Mouse (Mus musculus) right cerebral cortex, postnatal 10 days (tissue): ENCODE data around the gene Retreg3.

Experiments used
- DNase-seq, 2 experiments: peaks; one replicate each; pipeline ENCODE4 v3.0.0; 2021; ENCODE audit warnings: low spot score in 2 of 2

Retreg3 gene

GRCm38 (mm10) chr11:101080421-101080820 lies 39.3 kb downstream of the Retreg3 start:
- no peak for DNase-seq

- no peak for DNase-seq
These were observed 39.9 kb downstream of the Retreg3 start for GRCm38 (mm10) chr11:101079746-101080145.

GRCm38 (mm10) chr11:101078121-101078520 lies 41.6 kb downstream of the Retreg3 start, which contains the start of gene Hsd17b1:
Gene Hsd17b1 (plus strand): TSS chr11:101078411.
- DNase-seq = no peak

DNA sequence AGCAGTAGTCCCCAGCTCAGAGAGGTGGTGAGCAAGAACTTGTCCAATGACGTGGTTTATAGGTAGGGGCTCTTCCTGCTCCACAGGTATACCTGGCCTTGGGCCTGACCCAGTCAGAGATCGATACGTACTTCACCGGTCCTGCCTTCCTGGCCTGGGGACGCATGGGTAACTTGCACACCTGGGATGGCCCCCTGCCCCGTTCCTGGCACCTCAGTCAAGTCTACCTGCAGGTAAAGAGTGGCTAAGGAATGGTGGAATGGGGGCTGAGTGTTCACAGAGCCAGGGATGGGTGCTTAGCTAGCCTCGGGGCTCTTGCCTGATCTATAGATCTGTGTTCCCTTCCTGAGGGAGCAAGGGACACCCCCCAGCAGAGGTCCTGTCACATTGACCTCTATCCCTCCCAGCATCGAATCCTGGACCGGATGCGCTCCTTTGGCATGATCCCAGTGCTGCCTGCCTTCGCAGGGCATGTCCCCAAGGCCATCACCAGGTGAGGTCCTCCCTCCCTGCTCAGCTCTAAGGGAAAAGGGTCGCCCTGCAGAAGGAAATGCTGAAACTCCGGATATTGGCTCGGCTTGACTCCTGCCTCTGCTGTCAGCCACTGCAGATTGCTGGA lies 47.8 kb downstream of the Retreg3 start:
- no peak for DNase-seq

DNA sequence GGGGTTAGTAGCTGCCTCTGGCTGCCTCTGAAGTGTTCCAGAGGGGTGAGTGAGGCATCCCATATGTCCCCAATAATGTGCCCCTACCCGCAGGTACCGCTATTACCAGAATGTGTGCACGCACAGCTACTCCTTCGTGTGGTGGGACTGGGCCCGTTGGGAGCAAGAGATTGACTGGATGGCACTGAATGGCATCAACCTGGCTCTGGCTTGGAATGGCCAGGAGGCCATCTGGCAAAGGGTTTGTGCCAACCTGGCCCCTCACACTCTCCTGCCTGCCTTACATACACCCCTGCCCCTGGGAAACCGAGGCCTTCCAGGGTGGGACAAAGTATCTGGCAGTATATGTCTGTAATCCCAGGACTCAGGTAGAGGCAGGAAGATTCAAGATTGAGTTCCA lies 48.7 kb downstream of the Retreg3 start:
- DNase-seq = no peak

DNA sequence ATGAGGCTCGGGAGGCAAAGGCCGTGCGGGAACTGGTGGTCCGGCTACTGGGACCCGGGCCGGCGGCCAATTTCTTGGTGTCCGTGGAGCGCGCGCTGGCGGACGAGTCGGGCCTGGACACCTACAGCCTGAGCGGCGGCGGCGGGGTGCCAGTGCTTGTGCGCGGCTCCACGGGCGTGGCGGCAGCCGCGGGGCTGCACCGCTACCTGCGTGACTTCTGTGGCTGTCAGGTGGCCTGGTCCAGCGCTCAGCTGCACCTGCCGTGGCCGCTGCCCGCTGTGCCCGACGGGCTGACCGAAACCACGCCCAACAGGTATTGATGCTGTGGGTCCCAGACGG lies 49.5 kb downstream of the Retreg3 start:
- no peak for DNase-seq

GRCm38 (mm10) chr11:101069391-101070188 lies 50.1 kb downstream of the Retreg3 start, which contains the start of gene Naglu:
Gene Naglu (plus strand): TSS chr11:101070012.
- peak; percentile 98 for DNase-seq

GRCm38 (mm10) chr11:101066549-101067412 lies 52.9 kb downstream of the Retreg3 start:
- DNase-seq = peak; percentile 81 to 84

GRCm38 (mm10) chr11:101065002-101065401 lies 54.7 kb downstream of the Retreg3 start:
- no peak for DNase-seq

DNA sequence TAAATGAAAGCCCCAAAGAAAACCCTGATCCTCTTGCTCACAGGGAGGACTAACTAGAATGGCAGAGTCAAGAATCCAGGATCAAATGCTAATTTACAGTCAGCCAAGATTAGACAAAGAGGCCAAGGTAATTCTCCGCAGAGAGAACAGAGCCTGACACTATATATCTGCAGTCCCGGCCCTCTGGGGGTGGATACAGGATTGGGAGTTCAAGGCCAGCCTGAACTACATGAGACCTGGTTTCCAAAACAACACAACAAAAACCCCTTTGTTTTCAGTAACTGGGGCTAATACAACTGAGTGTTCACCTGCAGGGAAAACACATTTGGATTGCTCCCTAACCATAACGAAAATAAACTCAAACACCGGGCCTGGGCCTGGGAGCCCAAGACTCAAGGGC lies 55.2 kb downstream of the Retreg3 start:
- DNase-seq = no peak

DNA sequence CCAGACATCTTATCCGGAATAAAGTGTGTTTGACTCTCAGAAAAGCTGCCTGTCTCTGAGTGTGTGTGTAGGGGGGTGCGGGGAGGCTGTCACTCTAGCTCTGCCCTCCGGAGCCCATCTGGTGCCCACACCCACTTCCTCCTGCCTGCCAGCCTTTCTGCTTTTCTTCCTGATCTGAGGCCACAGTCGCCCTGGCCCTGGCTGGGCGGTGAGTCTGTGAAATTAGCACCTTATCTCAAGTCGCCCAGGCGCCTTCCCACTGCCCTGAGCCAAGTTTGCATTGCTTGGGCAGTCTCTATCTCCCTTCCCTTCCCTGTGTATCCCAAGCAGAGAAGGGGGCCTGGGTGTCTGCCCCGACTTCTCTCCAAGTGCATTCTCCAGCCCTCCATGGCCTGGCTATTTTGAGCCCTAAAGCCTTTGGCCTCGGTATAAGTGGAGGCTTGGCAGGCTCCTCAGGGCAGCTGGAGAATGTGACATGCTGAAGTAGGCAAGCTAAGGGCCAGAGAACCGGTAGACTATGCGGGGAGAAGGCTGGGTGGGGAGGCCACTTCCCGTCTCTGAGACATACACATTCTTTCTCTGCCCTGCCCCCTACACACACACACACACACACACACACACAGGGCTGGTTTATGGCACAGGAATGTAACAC lies 55.9 kb downstream of the Retreg3 start:
- DNase-seq = peak; percentile 72 to 77

DNA sequence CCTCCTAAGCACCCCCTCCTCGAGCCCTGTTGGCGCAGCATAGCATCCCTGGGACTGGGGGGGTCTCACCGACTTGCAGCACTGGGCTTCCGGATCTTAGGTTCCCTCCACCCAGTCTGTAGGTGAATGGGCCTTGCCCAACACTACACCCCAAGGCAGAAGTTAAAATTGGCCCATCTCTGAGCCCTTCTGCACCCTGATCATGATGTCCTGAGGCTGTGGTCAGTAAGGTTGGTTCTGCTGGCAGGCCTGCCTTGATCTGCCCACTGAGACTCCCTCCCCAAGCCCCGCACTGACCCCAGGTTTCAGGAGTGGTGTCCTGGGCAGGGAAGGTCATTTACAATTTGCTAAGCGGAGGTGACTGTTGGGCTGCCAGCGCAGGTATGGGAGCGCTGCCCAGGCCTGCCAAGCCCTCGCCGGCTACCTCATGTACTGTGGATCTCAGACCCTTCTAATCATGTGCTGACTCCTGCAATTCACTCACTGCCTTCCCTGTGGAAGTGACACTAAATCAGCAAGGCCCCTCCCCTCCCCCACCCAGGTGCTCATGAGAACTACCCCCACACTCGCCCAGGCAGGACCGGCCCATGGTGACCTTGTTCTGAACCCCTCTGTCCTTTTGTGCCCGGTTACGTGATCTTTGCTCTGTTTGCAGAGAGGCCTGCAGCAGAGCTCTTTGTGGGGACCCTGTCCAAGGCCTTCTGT lies 56.6 kb downstream of the Retreg3 start:
- DNase-seq = no peak

- DNase-seq = no peak
These were observed 57.4 kb downstream of the Retreg3 start for GRCm38 (mm10) chr11:101062165-101062884.

DNA sequence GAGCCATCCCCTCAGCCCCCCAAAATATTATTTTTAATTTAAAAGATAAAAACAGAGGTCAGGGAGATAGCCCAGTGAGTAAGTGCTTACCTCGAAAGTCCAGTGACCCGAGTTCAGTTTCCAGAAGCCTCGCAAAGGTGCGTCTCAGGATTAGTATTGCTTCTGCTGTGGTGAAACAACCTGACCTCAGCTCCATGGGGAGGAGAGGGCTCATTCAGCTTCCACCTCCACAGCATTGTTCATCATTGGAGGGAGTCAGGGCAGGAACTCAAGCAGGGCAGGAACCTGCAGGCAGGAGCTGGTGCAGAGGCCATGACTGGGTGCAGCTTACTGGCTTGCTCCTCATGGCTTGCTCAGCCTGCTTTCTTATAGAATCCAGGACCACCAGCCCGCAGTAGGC lies 58.6 kb downstream of the Retreg3 start:
- no peak for DNase-seq

DNA sequence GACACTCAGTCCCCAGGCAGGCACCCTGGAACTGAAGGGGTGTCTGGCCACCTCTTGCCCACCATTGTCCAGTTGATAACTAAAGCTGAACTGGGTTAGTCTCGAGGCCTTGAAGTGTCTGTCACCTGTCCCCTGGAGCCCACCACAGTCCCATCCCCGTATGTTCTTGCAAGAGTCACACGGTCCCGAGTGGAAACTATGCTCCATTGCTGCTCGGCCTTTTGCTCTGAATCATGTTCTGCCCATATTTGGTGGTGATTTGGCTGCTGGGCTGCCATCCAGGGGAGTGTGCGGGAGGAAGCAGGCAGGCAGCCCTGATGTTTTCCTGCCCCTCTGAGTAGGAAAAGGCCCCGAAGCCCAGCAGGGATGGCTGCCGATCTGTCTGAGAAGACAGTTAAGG lies 59.6 kb downstream of the Retreg3 start:
- no peak for DNase-seq

- no peak for DNase-seq
These were observed 60.2 kb downstream of the Retreg3 start for GRCm38 (mm10) chr11:101059473-101059872.

DNA sequence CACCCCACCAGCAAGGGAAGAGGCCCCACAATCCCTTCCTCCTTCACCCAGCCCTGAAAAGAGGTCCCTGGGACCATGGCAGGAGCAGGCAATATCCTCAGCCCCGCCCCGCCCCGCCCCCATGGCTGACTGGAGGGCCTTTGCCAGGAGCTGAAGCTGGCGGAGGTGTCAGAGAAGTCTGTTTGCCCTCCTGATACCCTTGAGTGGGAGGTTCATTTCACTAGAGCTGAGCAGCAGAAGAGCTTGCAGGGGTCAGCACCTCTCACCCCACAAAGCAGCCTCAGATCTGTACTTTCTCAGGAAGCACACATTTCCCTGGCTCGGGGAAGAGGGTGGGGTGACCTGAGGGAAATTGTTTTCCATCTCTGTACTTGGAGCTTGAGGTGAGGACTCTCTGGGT lies 61.0 kb downstream of the Retreg3 start:
- no peak for DNase-seq

- DNase-seq = peak; percentile 76 to 84
These were observed 61.8 kb downstream of the Retreg3 start for GRCm38 (mm10) chr11:101057860-101058259.

DNA sequence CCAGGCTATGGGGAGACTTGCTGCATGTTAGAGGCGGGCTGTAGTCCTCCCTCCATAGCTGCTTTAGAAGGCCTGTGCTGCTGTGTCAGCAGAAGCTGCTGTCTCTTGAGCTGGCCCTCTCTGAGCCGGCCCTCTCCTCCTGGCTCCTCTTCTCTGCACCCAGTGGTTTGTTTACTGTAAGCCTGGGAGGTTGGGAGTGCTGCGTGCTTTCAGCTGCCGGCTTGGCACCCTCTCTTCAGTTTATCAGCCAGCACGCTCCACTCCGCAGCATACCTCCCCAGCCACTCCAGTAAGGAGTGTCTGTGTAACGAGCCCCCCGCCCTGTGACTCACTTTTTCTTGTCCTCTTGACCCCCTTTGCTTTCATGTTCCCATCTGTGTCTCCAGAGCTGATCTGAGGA lies 62.8 kb downstream of the Retreg3 start:
- DNase-seq = no peak

- DNase-seq = no peak
These were observed 64.3 kb downstream of the Retreg3 start for GRCm38 (mm10) chr11:101055418-101055817.

DNA sequence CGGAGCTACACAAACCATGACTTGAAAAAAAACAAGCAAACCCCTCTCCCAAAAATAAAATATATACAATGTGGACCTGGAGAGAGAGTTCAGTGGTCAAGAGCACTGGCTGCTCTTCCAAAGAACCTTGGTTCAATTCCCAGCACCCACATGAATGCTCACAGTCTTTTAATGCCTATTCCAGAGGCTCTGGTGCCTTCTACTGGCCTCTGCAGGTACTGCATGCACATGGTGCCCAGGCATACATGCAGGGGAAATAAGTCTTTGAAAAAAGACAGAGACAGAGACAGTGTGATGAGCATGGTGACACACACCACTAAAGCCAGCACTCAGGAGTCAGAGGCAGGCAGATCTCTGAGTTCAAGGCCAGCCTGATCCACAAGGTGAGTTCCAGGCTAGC lies 65.7 kb downstream of the Retreg3 start:
- DNase-seq = no peak
